Mouse (Mus musculus) spleen, adult 2 months (tissue): Measurements from ENCODE around the gene Sp8. TPM values are rescaled to one million over a fixed set of nuclear protein-coding genes. Genes with fewer than 3 reads are reported as not detected.

ENCODE experiments used
- DNase-seq, 2 experiments: peaks; one replicate each; pipeline versions ENCODE4 v3.0.0 to v3.0.0-alpha.2; 2012 to 2021; ENCODE audit warnings: low spot score in 2 of 2, low read depth in 1 of 2
- H3K27ac ChIP-seq: fragments of 200-500 bp; 2 replicates; pipeline ENCODE4 v1.5.1; 2012; ENCODE audit warnings: low read length, inconsistent platforms; ENCODE audit not compliant: insufficient read depth
- H3K27me3 ChIP-seq: fragments of 200-500 bp; 2 replicates; pipeline ENCODE4 v1.6.1; 2012; ENCODE audit warnings: mild to moderate bottlenecking, moderate library complexity, low read length, inconsistent platforms; ENCODE audit not compliant: control insufficient read depth, insufficient read depth
- H3K36me3 ChIP-seq: fragments of 200-500 bp; 2 replicates; pipeline ENCODE4 v1.6.1; 2012; ENCODE audit warnings: mild to moderate bottlenecking, low read length, inconsistent platforms; ENCODE audit not compliant: control insufficient read depth, insufficient read depth
- H3K4me1 ChIP-seq: fragments of 200-500 bp; 2 replicates; pipeline ENCODE4 v1.6.1; 2011; ENCODE audit warnings: inconsistent platforms; ENCODE audit not compliant: control insufficient read depth, insufficient read depth, insufficient read length
- H3K4me3 ChIP-seq: fragments of 200-500 bp; 2 replicates; pipeline ENCODE4 v1.5.1; 2011; ENCODE audit warnings: mild to moderate bottlenecking, inconsistent platforms; ENCODE audit not compliant: insufficient read depth, insufficient read length; ENCODE audit errors: extremely low read depth
- CTCF ChIP-seq: fragments of 200-500 bp; IDR thresholded peaks from 2 replicates; pipeline ENCODE4 v1.5.1; 2011; ENCODE audit warnings: mild to moderate bottlenecking, inconsistent platforms; ENCODE audit not compliant: insufficient read depth, insufficient read length, insufficient replicate concordance; ENCODE audit errors: extremely low read depth
- POLR2A ChIP-seq: fragments of 200-500 bp; IDR thresholded peaks from 2 replicates; pipeline ENCODE4 v1.6.1; 2011; ENCODE audit warnings: low read depth, low read length, inconsistent platforms
- WGBS: fragments of 180-500 bp; shearing (Covaris S2); methylation state at CpG from one replicate; pipeline ENCODE4 v1.1.7; 2018; 5-methylcytosine and 5-hydroxymethylcytosine counted together
- polyA plus RNA-seq: library from polyadenylated mRNA; depleted of rRNA; stranded (reverse); fragments of >200 nt; gene quantifications from 2 replicates; pipeline ENCODE4 v1.2.3, GENCODE M21; 2012

Gene Sp8
- polyA plus RNA-seq, 1 experiment = not detected

DNA sequence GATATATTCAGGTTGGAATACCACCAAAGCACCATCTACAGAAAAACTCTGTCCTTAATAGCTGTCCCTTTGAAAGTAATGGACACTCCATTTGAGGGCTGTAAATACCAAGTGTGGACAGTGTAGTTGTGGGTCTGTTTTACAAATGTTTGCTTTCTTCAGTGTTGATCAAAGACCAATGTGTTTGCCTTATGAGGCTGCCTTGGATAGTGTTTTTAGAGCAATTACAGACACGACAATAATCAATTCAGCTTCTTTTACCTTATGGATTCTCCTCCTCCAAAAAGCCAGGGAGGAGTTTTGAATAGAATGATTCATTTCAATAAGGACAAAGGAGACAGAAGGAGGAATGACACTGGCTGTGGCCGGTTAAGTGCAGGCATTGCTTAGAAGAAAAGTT lies 7.9 kb upstream of the Sp8 start:
- TF ChIP-seq CTCF = no peak
- TF ChIP-seq POLR2A = no peak
- no peak overlapping the region for H3K27ac ChIP-seq
- H3K4me3 ChIP-seq = no peak overlapping the region
- DNase-seq = no peak
- 10% methylated on average over 2 of the region's 2 CpGs for WGBS
- peaks cover 2% of the 10 kb centered on the region; the same call in 1 of the 2 replicates for H3K4me1 ChIP-seq
- H3K27me3 ChIP-seq = peaks cover 24% of the 10 kb centered on the region
- H3K36me3 ChIP-seq = no peaks in the 10 kb centered on the region

DNA sequence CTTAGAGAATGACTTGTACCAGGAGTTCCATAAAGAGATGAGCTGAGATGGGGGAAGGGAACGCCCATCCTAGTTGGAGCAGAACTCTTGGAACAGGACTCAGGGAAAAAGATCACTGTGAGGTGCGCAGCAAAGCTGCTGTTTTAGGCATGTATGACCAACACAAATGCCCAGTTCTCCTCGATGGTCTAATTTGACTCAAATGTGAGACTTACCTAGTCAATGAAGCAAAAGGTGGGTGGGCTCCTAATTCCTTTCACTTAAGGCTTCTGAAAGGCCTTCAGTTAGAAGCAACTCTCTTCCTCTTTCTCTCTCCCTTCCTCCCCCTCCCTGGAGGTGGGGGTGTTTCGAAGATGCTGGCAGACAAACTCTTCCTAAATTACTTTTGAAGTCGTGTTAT lies 6.7 kb upstream of the Sp8 start:
- peaks cover 24% of the 10 kb centered on the region for H3K27me3 ChIP-seq

DNA sequence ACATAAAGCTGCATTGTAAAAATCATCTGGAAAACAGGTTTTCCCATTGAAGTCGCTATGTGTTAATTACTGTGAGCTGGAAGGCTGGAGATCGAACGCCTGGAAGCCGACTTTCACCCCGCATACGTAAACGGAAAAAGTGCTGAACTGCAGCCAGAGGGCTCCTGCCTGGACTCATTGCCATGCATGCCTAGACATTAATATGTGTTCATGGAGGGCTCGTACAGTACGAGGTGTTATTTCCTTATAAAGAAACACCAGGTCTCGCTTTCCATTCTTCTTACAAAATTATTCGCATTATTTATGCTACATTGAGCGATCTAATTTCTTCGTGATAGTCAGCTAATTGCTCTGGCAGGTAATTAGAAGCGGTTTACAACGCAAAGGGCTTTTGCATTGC lies 5.8 kb upstream of the Sp8 start:
- Histone ChIP-seq H3K27me3 (peaks cover 26% of the 10 kb centered on the region), H3K27ac (no peak overlapping the region), H3K4me1 (peaks cover 2% of the 10 kb centered on the region; the same call in 1 of the 2 replicates), H3K36me3 (no peaks in the 10 kb centered on the region), H3K4me3 (no peak overlapping the region)
- no peak for TF ChIP-seq POLR2A
- no peak for TF ChIP-seq CTCF
- no peak for DNase-seq
- WGBS = 6% methylated on average over 15 of the region's 15 CpGs

More for the DNA sequence above, 6.7 kb upstream of the Sp8 start:
- peaks cover 2% of the 10 kb centered on the region; the same call in 1 of the 2 replicates for H3K4me1 ChIP-seq
- H3K27ac ChIP-seq = no peak overlapping the region
- no peak for DNase-seq
- TF ChIP-seq CTCF (no peak), POLR2A (no peak)
- no peak overlapping the region for H3K4me3 ChIP-seq
- 21% methylated on average over 5 of the region's 5 CpGs for WGBS
- no peaks in the 10 kb centered on the region for H3K36me3 ChIP-seq

DNA sequence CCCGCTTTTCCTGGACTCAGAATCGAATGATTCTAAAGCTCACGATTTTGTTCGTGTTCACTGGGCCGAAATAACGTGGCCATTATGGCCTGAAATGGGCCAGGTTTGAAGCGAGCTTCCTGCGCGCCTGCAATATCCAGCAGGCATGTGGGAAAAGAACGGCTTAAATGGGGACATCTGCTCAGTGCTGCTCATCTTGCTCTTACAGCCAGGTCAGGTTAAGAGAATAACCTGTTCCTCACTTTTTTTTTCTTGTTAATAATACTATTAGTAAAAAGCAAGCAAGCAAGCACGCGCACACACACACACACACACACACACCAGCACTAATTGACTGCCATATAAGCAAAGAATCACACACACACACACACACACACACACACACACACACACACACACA lies 5.3 kb upstream of the Sp8 start:
- Histone ChIP-seq H3K4me1 (peaks cover 2% of the 10 kb centered on the region; the same call in 1 of the 2 replicates), H3K27me3 (peaks cover 26% of the 10 kb centered on the region), H3K4me3 (no peak overlapping the region), H3K27ac (no peak overlapping the region), H3K36me3 (no peaks in the 10 kb centered on the region)
- no peak for DNase-seq
- TF ChIP-seq POLR2A (no peak), CTCF (no peak)
- 9% methylated on average over 12 of the region's 12 CpGs for WGBS

DNA sequence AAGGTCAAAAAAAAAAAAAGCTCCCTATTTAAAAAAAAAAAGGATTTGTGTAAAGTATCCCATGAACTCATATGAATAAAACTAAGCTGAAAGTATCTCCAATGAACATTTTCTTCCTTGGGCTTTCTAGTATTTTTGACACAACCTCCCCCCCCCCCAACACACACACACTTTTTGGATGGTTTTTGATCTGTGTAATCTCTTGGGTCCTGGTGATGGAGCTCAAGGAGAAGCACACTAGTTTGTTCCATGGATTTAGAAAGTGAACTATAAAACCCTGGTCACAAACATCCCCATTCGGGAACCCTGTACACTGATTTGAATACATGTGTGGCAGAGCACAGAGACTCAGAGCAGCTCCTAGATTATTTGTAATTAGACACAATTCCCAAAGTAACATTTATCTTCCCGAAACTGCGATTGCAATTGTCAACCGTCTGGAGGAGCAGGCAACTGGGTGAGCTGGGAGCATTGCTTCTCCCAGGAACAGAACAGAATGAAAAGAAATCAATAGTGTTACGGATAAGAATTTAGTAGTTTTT lies 4.7 kb upstream of the Sp8 start:
- Histone ChIP-seq H3K27me3 (peaks cover 23% of the 10 kb centered on the region), H3K4me3 (no peak overlapping the region), H3K27ac (no peak overlapping the region), H3K36me3 (no peaks in the 10 kb centered on the region), H3K4me1 (peaks cover 2% of the 10 kb centered on the region; the same call in 1 of the 2 replicates)
- TF ChIP-seq POLR2A (no peak), CTCF (no peak)
- 11% methylated on average over 5 of the region's 5 CpGs for WGBS
- DNase-seq = no peak

DNA sequence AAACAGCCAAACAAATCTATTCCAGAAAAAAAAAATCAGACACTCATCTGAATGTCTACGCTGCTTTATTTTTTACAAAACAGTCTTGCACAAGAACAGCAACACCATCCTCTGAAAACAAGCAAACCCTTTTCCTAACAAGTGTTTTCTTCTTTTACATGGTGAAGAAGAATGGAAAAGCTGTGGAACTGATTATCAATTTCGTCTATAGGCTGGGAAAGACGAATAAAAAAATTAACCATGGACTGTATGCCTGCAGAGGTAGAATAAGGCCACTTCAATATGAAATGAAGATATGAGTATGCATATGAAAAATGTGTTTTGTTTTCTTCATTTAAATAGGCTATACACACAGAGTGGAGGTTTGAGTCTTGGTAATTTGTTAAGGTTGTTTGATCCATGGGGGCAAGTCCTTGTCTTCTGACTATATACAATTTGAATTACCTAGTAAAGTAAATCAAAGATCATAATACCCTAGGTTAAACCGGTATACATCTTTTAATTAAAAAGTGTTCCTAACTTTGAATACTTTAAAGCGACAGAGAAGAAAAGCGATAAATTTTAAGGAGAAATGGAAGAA lies 4.1 kb upstream of the Sp8 start:
- no peak overlapping the region for H3K27ac ChIP-seq
- no peaks in the 10 kb centered on the region for H3K36me3 ChIP-seq
- 18% methylated on average over 6 of the region's 6 CpGs for WGBS
- no peak overlapping the region for H3K4me3 ChIP-seq
- no peak for DNase-seq
- H3K4me1 ChIP-seq = peaks cover 2% of the 10 kb centered on the region; the same call in 1 of the 2 replicates
- no peak for TF ChIP-seq CTCF
- no peak for TF ChIP-seq POLR2A
- H3K27me3 ChIP-seq = peaks cover 23% of the 10 kb centered on the region
